Mouse (Mus musculus): Measurements from ENCODE around the gene Btnl9. TPM values are rescaled to one million over a fixed set of nuclear protein-coding genes. Genes with fewer than 3 reads are reported as not detected.
"Not testable (repeated sequence)": the region's sequence is repeated elsewhere in the genome, so short reads cannot be mapped to it uniquely, and the experiment has no call there.

Btnl9 gene
- total and polyA plus RNA-seq, 3 experiments = 0.03 TPM; not detected in 2

GRCm38 (mm10) chr11:49195819-49196322 lies 8.9 kb upstream of the Btnl9 start:
- DNase-seq (ENCODE audit: low read depth, low spot score) = no peak
- TF ChIP-seq MYC (IDR thresholded peaks at IDR 0.05; ENCODE audit: low read depth, low read length) = no peak
- no peak for TF ChIP-seq RCOR1 (IDR thresholded peaks at IDR 0.05; ENCODE audit: low read depth, low read length)
- TF ChIP-seq SMC3 (IDR thresholded peaks at IDR 0.05; ENCODE audit: low read depth, low read length) = no peak
- no peak for TF ChIP-seq USF2 (IDR thresholded peaks at IDR 0.05; ENCODE audit: borderline replicate concordance in 1 of 2, insufficient read depth in 1 of 2, low read depth in 1 of 2, low read length in 2 of 2)
- no peak for TF ChIP-seq HCFC1 (IDR thresholded peaks at IDR 0.05; ENCODE audit: low read depth, low read length)
- no peak for TF ChIP-seq CTCF (IDR thresholded peaks at IDR 0.05 in 2 of 3, conservative IDR thresholded peaks at IDR 0.05 in 1 of 3; ENCODE audit: control insufficient read depth in 1 of 3, insufficient read depth in 1 of 3, low read depth in 2 of 3, low read length in 3 of 3, poor library complexity in 1 of 3, severe bottlenecking in 1 of 3)
- TF ChIP-seq ZKSCAN1 (IDR thresholded peaks at IDR 0.05; ENCODE audit: low read depth, low read length) = no peak
- TF ChIP-seq GABPA (IDR thresholded peaks at IDR 0.05; ENCODE audit: low read depth, low read length) = no peak
- no peak for TF ChIP-seq TBP (IDR thresholded peaks at IDR 0.05; ENCODE audit: low read depth, low read length)
- TF ChIP-seq NRF1 (IDR thresholded peaks at IDR 0.05; ENCODE audit: insufficient read depth, low read depth, low read length, poor library complexity, severe bottlenecking) = no peak
- TF ChIP-seq MXI1 (IDR thresholded peaks at IDR 0.05; ENCODE audit: low read depth, low read length) = no peak
- TF ChIP-seq KAT2A (conservative IDR thresholded peaks at IDR 0.05; ENCODE audit: low read depth, low read length) = no peak
- no peak for TF ChIP-seq ELF1 (IDR thresholded peaks at IDR 0.05; ENCODE audit: low read depth, low read length)
- no peak overlapping the region for H3K9ac ChIP-seq (ENCODE audit: control insufficient read depth, low read depth, low read length, poor library complexity, severe bottlenecking)
- no peaks in the 10 kb centered on the region for H3K27me3 ChIP-seq (ENCODE audit: control insufficient read depth in 1 of 2, insufficient read depth in 2 of 2, low read length in 2 of 2)
- H3K27ac ChIP-seq (ENCODE audit: control insufficient read depth, low read depth, low read length) = no peak overlapping the region
- H3K79me2 ChIP-seq (ENCODE audit: control insufficient read depth, insufficient read depth, low read length, poor library complexity) = no peaks in the 10 kb centered on the region
- H3K36me3 ChIP-seq (ENCODE audit: control insufficient read depth in 1 of 2, insufficient read depth in 2 of 2, low read length in 2 of 2) = peaks cover 0 to 2% of the 10 kb centered on the region in 2 experiments; a peak in 2 of 4 replicates
- H3K9me3 ChIP-seq (replicated peaks; ENCODE audit: insufficient read depth, low read length) = no peaks in the 10 kb centered on the region
- H3K4me1 ChIP-seq (ENCODE audit: control insufficient read depth in 1 of 2, insufficient read depth in 2 of 2, low read length in 2 of 2) = peaks cover 0 to 3% of the 10 kb centered on the region in 2 experiments; a peak in 2 of 4 replicates
- no peak overlapping the region for H3K4me3 ChIP-seq (ENCODE audit: control insufficient read depth in 1 of 2, insufficient read depth in 1 of 2, low read depth in 2 of 2, low read length in 2 of 2)

- H3K79me2 ChIP-seq (ENCODE audit: control insufficient read depth, insufficient read depth, low read length, poor library complexity); H3K9me3 ChIP-seq (replicated peaks; ENCODE audit: insufficient read depth, low read length); H3K27ac ChIP-seq (ENCODE audit: control insufficient read depth, low read depth, low read length); H3K36me3 ChIP-seq (ENCODE audit: control insufficient read depth in 1 of 2, insufficient read depth in 2 of 2, low read length in 2 of 2); H3K4me3 ChIP-seq (ENCODE audit: control insufficient read depth in 1 of 2, insufficient read depth in 1 of 2, low read depth in 2 of 2, low read length in 2 of 2); H3K27me3 ChIP-seq (ENCODE audit: control insufficient read depth in 1 of 2, insufficient read depth in 2 of 2, low read length in 2 of 2); H3K4me1 ChIP-seq (ENCODE audit: control insufficient read depth in 1 of 2, insufficient read depth in 2 of 2, low read length in 2 of 2); H3K9ac ChIP-seq (ENCODE audit: control insufficient read depth, low read depth, low read length, poor library complexity, severe bottlenecking); DNase-seq (ENCODE audit: low read depth, low spot score): not testable (repeated sequence)
These were observed 7.8 kb upstream of the Btnl9 start for GRCm38 (mm10) chr11:49194771-49195170.

GRCm38 (mm10) chr11:49191083-49191482 lies 4.1 kb upstream of the Btnl9 start:
- H3K27me3 ChIP-seq (ENCODE audit: control insufficient read depth in 1 of 2, insufficient read depth in 2 of 2, low read length in 2 of 2) = no peaks in the 10 kb centered on the region; a peak in 1 of 4 replicates
- DNase-seq (ENCODE audit: low read depth, low spot score) = no peak
- H3K9ac ChIP-seq (ENCODE audit: control insufficient read depth, low read depth, low read length, poor library complexity, severe bottlenecking) = no peak overlapping the region
- no peaks in the 10 kb centered on the region for H3K79me2 ChIP-seq (ENCODE audit: control insufficient read depth, insufficient read depth, low read length, poor library complexity)
- no peaks in the 10 kb centered on the region for H3K4me1 ChIP-seq (ENCODE audit: control insufficient read depth in 1 of 2, insufficient read depth in 2 of 2, low read length in 2 of 2)
- no peaks in the 10 kb centered on the region for H3K9me3 ChIP-seq (replicated peaks; ENCODE audit: insufficient read depth, low read length)
- H3K36me3 ChIP-seq (ENCODE audit: control insufficient read depth in 1 of 2, insufficient read depth in 2 of 2, low read length in 2 of 2) = no peaks in the 10 kb centered on the region
- H3K4me3 ChIP-seq (ENCODE audit: control insufficient read depth in 1 of 2, insufficient read depth in 1 of 2, low read depth in 2 of 2, low read length in 2 of 2) = no peak overlapping the region
- no peak overlapping the region for H3K27ac ChIP-seq (ENCODE audit: control insufficient read depth, low read depth, low read length)
- no peak for TF ChIP-seq ZNF384 (IDR thresholded peaks at IDR 0.05; ENCODE audit: low read depth, low read length)
- no peak for TF ChIP-seq MAX (IDR thresholded peaks at IDR 0.05; ENCODE audit: low read length)
- TF ChIP-seq POLR2AphosphoS5 (IDR thresholded peaks at IDR 0.05; ENCODE audit: borderline replicate concordance, low read depth, low read length) = no peak
- no peak for TF ChIP-seq CHD2 (IDR thresholded peaks at IDR 0.05; ENCODE audit: low read length)
- no peak for TF ChIP-seq RAD21 (IDR thresholded peaks at IDR 0.05; ENCODE audit: low read depth, low read length)
- no peak for TF ChIP-seq E2F4 (IDR thresholded peaks at IDR 0.05; ENCODE audit: borderline replicate concordance, low read depth, low read length)
- no peak for TF ChIP-seq RCOR1 (IDR thresholded peaks at IDR 0.05; ENCODE audit: low read depth, low read length)
- TF ChIP-seq MYB (IDR thresholded peaks at IDR 0.05; ENCODE audit: low read depth, low read length) = no peak
- no peak for TF ChIP-seq MXI1 (IDR thresholded peaks at IDR 0.05; ENCODE audit: low read depth, low read length)
- no peak for TF ChIP-seq EP300 (IDR thresholded peaks at IDR 0.05; ENCODE audit: low read depth in 1 of 2, low read length in 2 of 2)
- no peak for TF ChIP-seq GATA1 (IDR thresholded peaks at IDR 0.05; ENCODE audit: low read depth, low read length)
- no peak for TF ChIP-seq NRF1 (IDR thresholded peaks at IDR 0.05; ENCODE audit: insufficient read depth, low read depth, low read length, poor library complexity, severe bottlenecking)
- no peak for TF ChIP-seq TCF12 (IDR thresholded peaks at IDR 0.05; ENCODE audit: low read depth, low read length)
- no peak for TF ChIP-seq GABPA (IDR thresholded peaks at IDR 0.05; ENCODE audit: low read depth, low read length)
- no peak for TF ChIP-seq ZC3H11A (IDR thresholded peaks at IDR 0.05; ENCODE audit: low read depth, low read length)
- TF ChIP-seq MEF2A (IDR thresholded peaks at IDR 0.05; ENCODE audit: extremely low read depth, insufficient replicate concordance, low read depth, low read length, poor library complexity, severe bottlenecking) = no peak
- no peak for TF ChIP-seq POLR2A (IDR thresholded peaks at IDR 0.05; ENCODE audit: control insufficient read depth in 1 of 2, insufficient read depth in 1 of 2, low read depth in 1 of 2, low read length in 2 of 2, poor library complexity in 1 of 2)
